Mouse (Mus musculus) c-Kit-positive CD71-negative TER-119-negative erythroid progenitor cells, embryonic 14.5 days (primary cell): ENCODE measurements around the gene Gprc5d.

ENCODE experiments used
- DNase-seq: peaks from one replicate; pipeline ENCODE4 v3.0.0-alpha.2; 2013; ENCODE audit warnings: low read depth

The Gprc5d gene

DNA sequence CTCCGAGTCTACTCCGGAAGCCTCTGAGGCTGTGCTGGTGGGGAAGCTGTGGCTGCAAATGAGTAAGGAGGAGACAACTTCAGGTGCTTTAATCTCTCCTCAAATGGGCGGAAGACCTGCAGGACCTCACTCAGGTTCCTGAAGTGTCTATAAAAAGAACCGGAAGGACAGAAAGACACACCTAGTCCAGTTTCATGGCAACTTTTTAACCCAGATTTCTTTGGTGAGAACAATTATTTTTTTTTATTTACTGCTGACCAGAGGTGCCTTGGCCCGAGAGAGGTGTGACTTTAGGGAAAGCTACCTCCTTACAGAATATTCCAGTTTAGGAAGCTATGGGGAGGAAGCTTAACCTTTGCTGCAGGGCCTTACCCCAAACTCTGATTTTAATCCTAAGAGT lies at the start of gene Gprc5d:
Gprc5d (minus strand) TSS at position 101 of the 400 bp plus-strand sequence.
- no peak for DNase-seq

DNA sequence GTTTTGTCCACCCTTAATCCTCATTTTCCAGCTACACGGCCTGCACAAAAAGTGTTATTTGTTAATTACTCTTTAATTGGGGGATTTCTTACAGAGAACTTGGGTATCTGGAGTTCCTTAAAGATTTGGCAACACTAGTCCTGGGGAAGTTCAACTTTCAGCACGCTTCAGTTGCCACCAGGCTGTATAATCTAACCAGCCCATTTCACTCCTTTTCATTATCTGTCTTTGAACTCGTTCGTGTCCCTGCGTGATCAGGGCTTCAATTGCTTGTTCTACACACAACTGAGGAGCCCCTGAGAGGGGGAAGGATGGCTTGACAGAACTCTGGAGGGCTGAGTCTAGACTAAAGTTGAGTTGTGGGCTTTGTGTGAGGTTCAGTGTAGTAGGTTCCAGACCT lies 48.6 kb upstream of the Gprc5d start:
- DNase-seq: no peak

DNA sequence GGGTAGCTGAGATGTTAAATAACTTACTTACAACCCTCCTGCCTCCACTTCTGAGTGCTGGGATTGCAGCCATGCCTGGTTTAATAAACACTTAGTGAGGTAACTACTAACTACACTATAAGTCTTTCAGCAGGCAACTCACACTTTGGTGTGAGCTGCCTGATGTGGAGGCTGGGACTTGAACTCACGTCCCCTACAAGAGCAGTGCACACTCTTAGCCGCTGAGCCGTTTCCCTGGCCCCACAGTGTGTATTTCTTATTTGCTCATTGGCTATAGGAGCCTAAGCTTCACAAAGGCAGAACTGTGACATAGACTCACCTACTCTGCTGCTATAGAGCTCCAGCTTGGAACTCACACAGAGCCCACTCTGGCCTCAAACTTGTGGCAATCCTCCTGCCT lies 48.2 kb upstream of the Gprc5d start:
- DNase-seq: no peak

DNA sequence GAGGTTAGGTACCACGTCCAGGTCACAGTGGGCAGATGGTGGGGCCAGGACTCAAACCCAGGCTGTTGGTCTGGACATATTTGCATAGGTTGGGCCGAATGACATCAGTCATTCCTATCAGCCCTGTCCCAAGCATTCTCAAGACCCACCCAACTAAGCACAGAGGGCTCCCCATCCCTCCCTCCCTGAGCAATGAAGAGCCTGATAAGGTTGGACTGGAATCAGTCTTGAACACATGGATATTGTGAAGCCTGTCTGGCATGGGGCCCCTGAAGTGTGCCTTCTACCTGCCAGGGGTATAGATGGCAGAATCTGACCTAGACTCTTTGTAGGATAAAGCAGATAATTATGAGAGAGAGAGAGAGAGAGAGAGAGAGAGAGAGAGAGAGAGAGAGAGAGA lies 47.6 kb upstream of the Gprc5d start:
- DNase-seq: no peak

DNA sequence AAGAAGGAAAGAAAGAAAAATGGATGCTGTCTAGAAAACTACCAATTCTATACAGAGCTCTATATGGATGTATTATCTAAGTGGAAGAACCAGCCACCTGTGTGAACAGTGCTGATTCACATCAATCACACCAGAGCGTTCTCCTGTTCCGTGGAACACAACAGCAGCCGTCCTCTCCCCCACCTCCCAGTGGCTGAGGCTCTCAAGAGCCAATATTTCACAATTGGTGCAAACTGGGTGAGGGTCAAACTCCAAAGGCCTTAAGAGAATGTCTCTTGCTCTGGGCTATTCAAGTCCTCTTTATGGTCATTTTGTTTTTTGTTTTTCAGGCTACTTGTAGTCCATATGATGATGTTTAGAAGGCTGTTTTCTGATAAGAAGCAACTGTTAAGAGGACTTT lies 47.1 kb upstream of the Gprc5d start:
- DNase-seq: no peak

DNA sequence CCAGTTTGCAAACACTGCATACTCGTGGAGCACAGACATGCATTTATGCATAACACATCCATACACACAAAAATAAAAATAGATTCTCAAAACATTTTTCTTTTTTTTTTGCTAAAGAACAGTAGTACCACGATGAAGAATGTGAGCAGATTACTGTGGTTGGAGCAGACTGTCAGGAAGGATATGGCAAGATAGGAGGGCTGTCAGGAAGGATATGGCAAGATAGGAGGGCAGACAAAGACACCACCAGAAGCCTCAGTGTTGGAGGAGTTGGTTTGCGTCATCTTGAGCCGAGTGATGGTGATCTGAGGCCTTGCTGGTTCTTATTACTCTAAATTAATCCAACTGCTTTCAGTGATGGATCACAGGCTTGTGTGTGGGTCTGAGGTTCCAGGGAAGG lies 44.8 kb upstream of the Gprc5d start:
- no peak for DNase-seq

DNA sequence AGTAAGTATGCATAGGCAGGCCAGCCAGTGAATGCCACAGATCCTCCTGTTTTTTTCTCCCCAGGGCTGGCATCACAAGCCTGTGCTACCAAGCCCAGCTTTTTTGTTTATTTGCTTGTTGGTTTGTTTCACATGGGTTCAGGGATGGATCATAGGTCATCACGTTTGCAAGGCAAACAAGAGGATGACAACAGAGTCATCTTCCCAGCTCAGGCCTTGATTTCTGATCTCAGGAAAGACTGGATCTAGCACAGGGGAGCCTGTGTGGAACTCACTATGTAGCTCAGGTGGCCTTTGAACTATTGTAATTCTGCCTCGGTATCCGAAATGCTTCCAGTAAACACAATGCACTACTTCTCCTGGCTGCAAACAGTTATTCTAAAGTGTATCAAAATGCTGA lies 44.2 kb upstream of the Gprc5d start:
- no peak for DNase-seq

DNA sequence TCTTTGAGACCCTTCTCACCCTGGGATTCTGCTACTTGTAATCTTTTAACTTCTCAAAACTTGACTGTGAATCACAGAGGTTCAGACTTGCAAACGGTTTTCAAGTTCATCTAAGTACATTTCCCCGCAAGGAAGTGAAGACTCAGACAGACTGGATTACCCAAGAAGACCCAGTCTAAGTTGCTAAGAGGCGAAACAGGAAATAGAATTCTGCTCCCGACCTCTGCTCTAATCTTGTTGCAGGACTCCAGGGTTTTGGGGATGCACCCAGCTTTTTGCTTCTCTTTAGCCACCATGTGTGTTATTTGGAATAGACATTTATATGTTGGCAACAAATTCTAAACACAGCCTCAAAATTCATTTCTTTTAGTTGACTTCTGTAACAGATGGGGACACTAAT lies 43.3 kb upstream of the Gprc5d start:
- DNase-seq: no peak

DNA sequence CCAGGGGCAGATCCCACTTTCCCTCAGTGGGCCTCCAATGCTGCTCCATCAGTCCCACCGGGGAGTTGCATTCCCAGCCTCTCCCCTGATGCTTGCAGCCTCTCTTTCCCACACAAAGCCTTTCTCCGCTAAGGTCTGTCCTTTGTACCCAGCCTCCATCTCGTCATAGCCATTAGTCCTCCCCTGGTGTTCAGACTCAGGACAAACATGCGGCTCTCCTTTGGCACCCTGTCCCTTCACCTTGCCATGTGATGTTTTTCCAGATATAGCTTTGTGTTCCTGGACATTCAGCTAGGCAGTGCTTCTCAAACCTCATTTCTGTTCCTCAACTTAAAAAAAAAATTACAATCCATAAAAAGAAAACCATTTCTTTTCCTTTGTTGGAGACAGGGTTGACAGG lies 40.4 kb upstream of the Gprc5d start:
- no peak for DNase-seq

DNA sequence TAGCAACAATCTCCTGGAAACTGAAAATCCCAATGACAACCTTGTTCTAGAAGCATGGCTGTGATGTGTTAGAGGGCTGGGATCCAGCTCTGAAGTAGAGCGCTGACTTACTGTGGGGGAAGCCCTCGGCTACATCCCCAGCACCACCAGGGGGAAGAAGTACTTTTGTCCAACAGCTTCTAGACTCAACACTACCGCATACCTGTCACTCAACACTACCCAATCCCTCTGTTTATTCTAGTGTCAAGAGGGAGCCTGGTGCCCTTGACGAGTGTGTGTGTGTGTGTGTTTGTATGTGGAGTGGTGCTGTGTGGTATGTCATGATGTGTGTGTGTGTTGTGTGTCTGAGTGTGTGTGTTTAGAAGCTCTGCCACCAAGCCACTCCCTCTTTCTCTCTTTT lies 39.4 kb upstream of the Gprc5d start:
- DNase-seq: no peak

DNA sequence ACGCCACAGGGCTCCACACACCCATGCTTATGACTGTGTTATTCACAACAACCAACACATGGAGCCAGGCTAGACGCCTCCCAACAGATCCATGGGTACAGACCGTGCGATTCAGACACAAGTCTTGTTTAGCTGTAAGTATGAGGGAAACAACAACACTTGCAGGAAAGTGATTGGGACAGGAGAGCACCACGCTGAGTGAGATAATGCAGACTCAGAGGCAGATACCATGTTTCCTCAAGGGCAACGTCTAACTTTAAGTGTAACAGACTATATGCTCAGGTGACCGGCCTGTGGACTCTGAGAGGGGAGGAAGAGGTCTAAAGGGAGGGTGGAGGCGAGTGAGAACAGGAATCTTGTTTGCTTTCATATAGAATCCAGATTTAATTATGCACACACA lies 38.5 kb upstream of the Gprc5d start:
- DNase-seq: no peak

DNA sequence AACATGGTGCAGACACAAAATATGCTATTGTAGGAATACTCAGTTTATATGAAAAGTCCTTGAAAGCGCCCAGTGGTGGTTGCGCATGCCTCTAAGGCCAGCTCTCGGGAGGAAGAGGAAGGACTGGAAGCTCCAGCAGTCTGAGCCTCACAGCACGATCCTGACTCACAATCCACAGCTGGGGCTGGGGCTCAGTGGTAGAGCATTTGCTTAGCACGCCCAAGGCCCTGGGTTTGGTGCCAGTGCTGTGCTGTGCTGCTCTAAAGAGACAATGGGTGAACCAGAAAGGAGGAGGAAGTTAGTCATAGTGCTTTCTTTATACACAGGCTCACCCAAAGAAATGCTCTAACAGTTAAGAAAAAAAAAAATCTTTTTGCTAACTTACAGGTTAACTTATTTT lies 35.6 kb upstream of the Gprc5d start:
- no peak for DNase-seq

DNA sequence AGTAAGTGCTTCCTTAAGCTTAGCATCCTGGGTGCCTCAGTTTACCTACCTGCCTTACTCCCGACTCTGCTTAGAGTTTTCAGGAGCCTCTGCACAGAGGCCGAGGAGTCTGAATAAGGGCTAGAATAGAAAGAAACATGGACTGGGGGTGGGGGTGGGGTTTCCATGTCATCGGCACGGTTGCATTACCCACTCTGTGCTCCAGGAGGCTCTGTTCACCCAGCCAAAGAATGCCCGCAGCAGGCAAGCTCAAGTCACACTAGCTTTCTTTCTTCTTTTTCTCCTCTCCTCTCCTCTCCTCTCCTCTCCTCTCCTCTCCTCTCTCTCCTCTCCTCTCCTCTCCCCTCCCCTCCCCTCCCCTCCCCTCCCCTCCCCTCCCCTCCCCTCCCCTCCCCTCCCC lies 32.2 kb upstream of the Gprc5d start:
- DNase-seq: no peak

DNA sequence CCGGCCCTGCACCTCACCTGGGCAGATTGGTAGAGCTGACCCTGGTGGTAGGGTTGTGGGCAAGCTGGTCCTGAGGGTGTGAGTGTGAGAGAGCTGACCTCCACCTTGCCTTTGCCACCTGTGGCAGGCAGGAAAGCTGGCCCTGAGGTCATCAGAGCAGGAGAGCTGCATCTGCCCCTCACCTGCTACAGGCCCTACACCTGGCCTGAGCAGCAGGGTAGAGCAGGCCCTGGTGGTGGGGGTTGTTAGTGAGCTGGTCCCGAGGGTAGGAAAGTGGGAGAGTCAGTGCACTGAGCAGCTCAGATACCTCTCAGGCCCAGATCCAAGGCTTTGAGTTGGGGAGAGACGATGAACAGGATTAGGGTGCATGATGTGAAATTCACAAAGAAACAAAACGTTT lies 31.6 kb upstream of the Gprc5d start:
- DNase-seq: no peak

DNA sequence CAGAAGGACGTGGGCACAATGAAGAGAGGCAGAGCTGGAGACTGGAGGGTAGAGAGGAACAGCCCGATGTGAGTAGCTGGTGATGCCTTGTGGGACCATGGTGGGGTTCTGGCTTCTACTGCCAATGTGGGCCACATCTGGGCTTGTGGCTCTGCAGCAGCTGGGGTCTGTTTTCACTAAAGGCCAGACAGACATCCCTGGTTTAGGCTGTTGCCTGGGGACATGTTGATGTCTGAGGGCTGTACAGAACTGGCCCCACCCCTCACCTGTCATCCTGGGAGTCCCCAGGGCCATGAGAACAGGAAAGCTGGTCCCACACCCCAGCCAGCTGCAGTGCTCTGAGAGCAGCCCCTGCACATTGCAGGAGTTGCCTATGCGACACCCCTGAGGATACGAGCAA lies 31.1 kb upstream of the Gprc5d start:
- no peak for DNase-seq

DNA sequence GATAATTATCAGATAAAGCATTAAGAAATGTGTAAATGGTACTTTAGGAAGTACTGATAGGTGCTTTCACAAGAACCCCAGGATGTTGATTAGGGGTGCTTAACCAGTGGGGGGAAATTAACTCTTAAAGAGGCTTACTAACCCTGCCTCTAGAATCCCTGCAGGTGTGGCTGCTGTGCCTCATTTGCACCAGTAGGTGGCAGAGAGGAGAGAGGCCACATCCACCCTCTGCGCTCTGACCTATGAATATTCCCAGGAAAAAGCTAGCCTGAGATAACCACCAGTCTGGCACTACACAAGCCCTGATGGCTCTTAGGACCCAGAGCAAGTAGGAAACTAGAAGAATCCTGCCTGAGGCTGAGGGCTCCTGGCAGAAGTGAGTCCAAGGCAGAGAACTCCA lies 30.4 kb upstream of the Gprc5d start:
- no peak for DNase-seq

DNA sequence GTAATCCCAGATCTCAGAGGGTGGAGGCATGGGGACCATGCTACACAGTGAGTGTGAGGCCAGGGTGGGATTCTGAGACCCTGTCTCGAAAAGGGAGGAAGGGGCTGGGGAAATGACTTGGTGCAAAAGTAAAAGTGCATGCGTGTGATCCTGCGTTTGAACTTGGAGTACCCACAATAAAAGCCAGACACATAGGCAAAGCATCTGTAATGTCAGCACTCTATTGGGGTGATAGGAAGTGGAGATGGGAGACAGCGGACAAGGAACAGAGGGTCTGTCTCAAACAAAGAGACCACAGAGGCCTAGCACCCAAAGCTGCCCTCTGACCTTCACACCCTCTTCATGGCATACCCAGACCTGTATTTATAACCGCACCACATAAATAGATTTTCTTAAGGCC lies 27.9 kb upstream of the Gprc5d start:
- DNase-seq: no peak

DNA sequence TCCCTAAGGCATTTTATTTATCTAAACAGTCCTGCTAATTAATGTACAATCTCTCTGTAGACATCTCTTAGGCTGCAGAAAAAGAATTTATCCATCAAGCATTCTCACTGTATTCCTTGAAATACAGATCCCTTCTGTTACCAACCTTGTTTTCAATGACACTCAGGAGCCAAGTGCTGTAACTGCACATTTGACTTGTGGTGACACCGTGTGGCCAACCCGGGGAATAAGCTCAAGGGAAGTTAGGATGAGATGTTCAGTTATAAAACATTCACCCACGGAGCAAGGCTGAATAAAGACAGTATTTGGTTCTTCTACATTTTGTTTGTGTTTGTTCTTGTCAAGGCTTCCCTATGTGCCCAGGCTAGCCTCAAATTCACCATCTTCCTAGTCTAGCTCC lies 26.4 kb upstream of the Gprc5d start:
- DNase-seq: no peak

DNA sequence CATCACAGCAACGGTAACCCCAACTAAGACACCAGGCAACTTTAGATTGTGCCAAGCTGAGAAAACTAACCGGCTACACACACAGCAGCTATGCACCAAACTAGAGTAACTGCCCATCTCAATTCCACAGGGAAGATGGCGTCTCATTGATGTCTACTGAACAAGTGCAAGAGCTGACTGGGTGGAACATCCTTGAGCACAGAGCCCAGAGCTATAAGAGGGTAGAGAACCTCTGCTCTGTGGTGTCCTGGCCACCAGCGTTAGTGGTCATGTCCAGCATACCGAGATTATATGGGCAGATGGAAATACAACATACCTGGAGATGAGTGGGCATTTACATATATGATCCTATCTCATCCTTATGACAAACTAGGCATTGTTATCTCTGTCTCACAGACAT lies 25.1 kb upstream of the Gprc5d start:
- DNase-seq: no peak

DNA sequence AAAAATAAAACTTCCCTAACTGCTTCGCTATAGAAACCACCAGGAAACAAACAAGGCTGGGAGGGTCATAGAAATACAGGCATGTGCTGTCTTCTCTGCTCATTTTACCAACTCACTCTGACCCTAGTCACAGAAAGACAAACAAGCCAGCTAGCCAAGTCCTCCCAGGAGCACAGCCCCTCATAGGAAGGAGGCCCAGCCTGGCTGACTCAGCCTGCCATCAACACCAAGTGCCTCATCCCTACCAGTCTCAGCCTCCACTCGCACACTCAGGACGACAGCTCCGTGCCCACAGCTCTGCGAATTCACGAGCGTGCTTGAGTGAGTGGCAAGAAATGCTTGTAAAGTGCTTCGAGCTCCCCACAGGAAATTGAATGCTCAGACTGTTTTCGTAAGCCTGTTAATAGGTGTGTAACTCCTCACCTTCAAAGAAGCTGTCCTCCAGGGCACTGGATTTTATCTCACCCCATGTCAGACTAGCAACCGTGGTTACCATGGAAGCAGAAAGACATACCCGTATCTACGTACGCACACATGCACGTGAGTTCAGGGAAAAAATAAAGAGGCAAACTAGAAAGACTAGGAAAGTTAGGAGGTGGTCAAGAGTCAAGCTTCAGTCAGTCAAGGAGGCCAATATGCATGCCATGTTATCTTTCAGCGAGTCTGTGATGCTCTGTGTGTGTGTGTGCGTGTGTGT lies 23.5 kb upstream of the Gprc5d start:
- no peak for DNase-seq

DNA sequence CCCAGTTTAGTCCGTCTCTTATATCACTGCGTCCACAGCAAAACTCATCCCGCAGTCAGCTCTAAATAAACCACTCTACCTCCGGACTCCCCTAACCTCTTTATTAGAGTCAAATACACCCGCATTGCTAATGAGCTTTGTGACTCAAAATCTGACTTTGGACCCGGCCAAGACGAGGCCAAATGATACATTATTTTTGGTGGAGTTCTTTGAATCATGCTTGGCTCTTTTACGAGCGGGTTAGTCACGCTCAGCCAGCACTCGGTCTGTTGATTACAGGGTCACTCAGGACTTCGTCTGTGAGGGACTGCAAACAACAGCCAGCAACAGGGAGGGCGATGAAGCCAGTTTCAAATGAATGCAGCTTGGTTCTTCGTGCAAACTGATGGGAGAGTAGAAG lies 20.7 kb upstream of the Gprc5d start:
- DNase-seq: no peak

DNA sequence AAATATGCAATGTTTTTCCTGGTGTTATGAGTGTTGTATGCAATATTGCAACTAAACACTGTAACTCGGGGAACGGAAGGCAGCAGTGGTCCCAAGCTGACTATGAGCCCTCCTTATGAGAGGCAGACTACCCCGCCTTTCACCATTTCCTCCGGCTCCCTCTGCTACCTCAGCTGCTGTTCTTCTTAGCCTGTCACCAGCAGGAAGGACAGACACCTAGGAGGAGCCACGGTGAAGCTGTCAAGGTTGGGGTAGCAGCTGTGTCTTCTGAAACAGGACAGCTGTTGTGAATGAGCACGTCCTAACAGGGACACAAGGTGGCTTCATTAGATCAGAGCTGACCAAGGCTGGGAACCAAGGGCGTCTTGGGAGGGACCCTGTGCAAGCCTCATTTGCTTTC lies 20.1 kb upstream of the Gprc5d start:
- no peak for DNase-seq

DNA sequence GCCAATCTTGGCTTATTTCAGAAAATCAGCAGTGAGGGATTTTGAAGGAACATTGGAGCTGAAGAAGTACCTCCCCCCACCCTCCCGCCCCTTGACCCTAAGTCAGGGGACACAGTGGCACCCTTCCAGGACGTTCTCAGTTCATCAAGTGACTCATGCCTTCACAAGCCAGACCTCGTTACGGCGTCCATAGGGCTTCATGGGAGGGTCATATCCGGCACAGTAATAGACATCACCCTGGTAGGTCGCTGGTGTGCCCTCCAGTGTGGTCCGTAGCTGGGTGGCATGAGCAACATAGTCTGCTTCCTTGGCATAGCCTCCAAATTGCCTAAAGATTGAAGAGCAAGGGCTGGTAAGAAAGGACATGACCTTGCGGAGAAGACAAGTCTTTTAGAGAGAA lies 19.7 kb upstream of the Gprc5d start:
- no peak for DNase-seq

DNA sequence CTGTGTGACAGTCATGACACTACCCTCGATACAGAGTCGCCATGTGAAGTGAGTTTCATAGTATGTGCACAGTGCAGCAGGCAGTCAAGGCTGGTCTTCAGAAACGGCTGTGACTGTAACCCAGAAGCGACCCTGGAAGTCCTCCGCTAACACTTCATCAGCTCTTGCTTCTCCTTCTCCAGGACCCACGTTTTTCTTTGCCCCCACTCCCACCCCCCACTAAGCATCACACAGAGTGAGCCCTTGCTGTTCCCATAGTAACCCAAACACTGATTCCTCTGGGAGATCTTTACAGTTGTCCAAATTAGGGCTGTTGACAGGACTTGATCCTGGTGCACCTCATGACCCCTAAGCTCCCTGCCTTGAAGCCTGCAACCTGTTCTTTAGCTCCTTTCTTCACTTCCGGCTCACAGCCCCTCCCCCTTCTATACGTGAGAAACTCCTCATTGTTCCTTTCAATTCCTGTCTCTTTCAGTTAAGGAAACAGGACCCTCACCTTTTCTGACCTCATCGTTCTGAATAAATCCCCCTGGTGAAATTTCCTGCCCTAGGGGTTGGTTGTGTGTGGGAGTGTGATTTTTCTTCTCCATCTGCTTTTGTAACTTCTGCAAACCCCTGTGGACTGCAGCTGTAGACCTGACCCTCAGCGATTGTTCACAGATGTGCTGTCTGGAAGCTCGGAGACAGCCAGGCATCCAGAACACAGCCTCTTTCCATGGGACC lies 18.5 kb upstream of the Gprc5d start:
- no peak for DNase-seq
